Mouse (Mus musculus): ENCODE data around the gene Zfp180.

GRCm38 (mm10) chr7:24142566-24142965, 60.8 kb downstream of the Zfp180 start:
- no peak for TF ChIP-seq CTCF (IDR thresholded peaks at IDR 0.05; ENCODE audit: low read depth)
- TF ChIP-seq EP300 (IDR thresholded peaks at IDR 0.05; ENCODE audit: low read depth), result no peak

All from liver, postnatal 0 days (tissue).